Mouse (Mus musculus) heart, adult 2 months (tissue): ENCODE measurements around the gene Hipk2. TPM values are rescaled to one million over a fixed set of nuclear protein-coding genes. Genes with fewer than 3 reads are reported as not detected.

ENCODE experiments used
- DNase-seq, 2 experiments: peaks; one replicate each; pipeline ENCODE4 v3.0.0; 2021
- H3K27ac ChIP-seq: fragments of 200-600 bp; 2 replicates; pipeline ENCODE4 v1.8.1; 2022
- H3K27me3 ChIP-seq: fragments of 200-500 bp; 2 replicates; pipeline ENCODE4 v1.6.1; 2012; ENCODE audit warnings: mild to moderate bottlenecking, low read length, inconsistent platforms, mixed read lengths; ENCODE audit not compliant: control insufficient read depth, insufficient read depth
- H3K36me3 ChIP-seq: fragments of 200-500 bp; 2 replicates; pipeline ENCODE4 v1.6.1; 2012; ENCODE audit warnings: low read length, inconsistent platforms; ENCODE audit not compliant: control insufficient read depth, insufficient read depth
- H3K4me1 ChIP-seq: fragments of 200-500 bp; 2 replicates; pipeline ENCODE4 v1.6.1; 2011; ENCODE audit warnings: low read length; ENCODE audit not compliant: control insufficient read depth, insufficient read depth
- H3K4me3 ChIP-seq: fragments of 200-600 bp; 2 replicates; pipeline ENCODE4 v1.8.1; 2022
- H3K79me2 ChIP-seq: fragments of 200-500 bp; replicated peaks from 2 replicates; pipeline ENCODE4 v1.6.1; 2012; ENCODE audit warnings: mild to moderate bottlenecking, inconsistent platforms, low read length, moderate library complexity, mixed read lengths; ENCODE audit not compliant: control insufficient read depth, insufficient read depth
- H3K9ac ChIP-seq: fragments of 200-500 bp; 2 replicates; pipeline ENCODE4 v1.6.1; 2012; ENCODE audit warnings: low read depth, mild to moderate bottlenecking, control low read depth, inconsistent platforms, low read length, mixed read lengths
- CTCF ChIP-seq: fragments of 200-600 bp; IDR thresholded peaks from 2 replicates; pipeline ENCODE4 v1.8.1; 2022; ENCODE audit warnings: antibody characterized with exemption, mild to moderate bottlenecking, moderate library complexity
- EP300 ChIP-seq: fragments of 200-500 bp; IDR thresholded peaks from 2 replicates; pipeline ENCODE4 v1.6.1; 2011; ENCODE audit warnings: low read depth, low read length, control low read depth; ENCODE audit not compliant: insufficient read depth
- POLR2A ChIP-seq: fragments of 200-500 bp; IDR thresholded peaks from 2 replicates; pipeline ENCODE4 v1.6.1; 2011; ENCODE audit warnings: mild to moderate bottlenecking, low read depth, low read length, control low read depth; ENCODE audit not compliant: insufficient read depth
- WGBS: fragments of 180-500 bp; shearing (Covaris S2); methylation state at CpG from one replicate; pipeline ENCODE4 v1.1.7; 2018; 5-methylcytosine and 5-hydroxymethylcytosine counted together
- intact Hi-C: fragments of 180-260 bp; cut with DNase I; formaldehyde crosslinking; loops from one replicate; pipeline ENCODE4 v1.15.1; 2025
- polyA plus RNA-seq: library from polyadenylated mRNA; depleted of rRNA; stranded (reverse); fragments of >200 nt; gene quantifications from 2 replicates; pipeline ENCODE4 v1.2.3, GENCODE M21; 2012
- total RNA-seq, 2 experiments: library from RNA; stranded (reverse); gene quantifications; 2 replicates each; pipeline ENCODE4 v1.2.3; 2021

The Hipk2 gene
- total and polyA plus RNA-seq, 3 experiments = 35.9 to 98.5 (median 91.0) TPM

DNA sequence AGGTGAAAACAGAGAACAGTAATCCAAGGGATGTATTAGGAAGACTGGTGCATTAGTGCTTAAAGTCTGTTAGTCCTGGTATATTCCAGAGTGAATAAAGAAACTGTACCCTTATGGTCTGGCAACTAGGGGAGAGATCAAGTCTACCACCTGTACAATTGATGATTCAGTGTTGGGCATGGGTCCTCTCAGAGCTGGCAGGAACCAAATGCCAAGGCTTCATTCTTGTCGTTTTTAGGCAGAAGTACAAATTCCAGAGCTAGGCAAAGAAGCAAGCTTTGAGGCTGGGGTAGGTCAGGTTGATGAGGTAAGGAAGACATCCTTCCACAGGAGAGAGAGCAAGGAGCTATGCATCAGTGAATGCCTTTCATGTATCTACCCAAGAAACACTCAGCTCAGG lies 35.2 kb downstream of the Hipk2 start:
- WGBS = 73% methylated on average over 1 of the region's 1 CpGs

DNA sequence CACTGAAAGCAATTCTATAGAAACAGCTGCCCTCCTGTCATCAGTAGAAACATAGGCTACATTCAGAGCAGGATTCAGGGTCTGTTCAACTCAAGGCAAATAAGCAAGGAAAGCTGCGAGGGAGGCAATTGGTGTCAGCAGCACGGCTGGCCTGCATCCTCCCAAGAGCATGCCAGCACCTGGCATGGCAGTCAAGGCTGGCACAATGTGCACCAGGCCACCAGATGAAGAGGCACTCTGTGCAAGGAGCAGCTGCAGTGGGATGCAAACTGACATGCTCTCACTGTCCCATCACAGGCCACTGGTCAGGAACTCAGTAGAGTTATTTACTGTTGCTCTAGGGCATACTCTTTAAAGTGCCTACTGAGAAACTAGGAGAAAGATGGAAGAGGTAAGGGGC lies 35.6 kb downstream of the Hipk2 start:
- Histone ChIP-seq H3K79me2 (peaks cover 5% of the 10 kb centered on the region; the same call in 1 of the 2 replicates), H3K36me3 (peaks cover 3% of the 10 kb centered on the region), H3K27me3 (no peaks in the 10 kb centered on the region), H3K9ac (no peak overlapping the region), H3K27ac (peak overlapping the region; percentile 7; the same call in 1 of the 2 replicates), H3K4me1 (peaks cover 10% of the 10 kb centered on the region), H3K4me3 (no peak overlapping the region)
- WGBS = 42% methylated on average over 2 of the region's 2 CpGs
- DNase-seq = peak in 1 of 2 experiments; percentile 33
- TF ChIP-seq CTCF = no peak
- no peak for TF ChIP-seq EP300
- TF ChIP-seq POLR2A = no peak
- intact Hi-C loops = no loop called here

More for the DNA sequence above, 35.2 kb downstream of the Hipk2 start:
- intact Hi-C loops = no loop called here
- Histone ChIP-seq H3K9ac (no peak overlapping the region), H3K27ac (no peak overlapping the region), H3K4me3 (no peak overlapping the region), H3K36me3 (peaks cover 3% of the 10 kb centered on the region), H3K27me3 (no peaks in the 10 kb centered on the region), H3K4me1 (peaks cover 10% of the 10 kb centered on the region), H3K79me2 (peaks cover 5% of the 10 kb centered on the region; the same call in 1 of the 2 replicates)
- no peak for DNase-seq
- TF ChIP-seq CTCF (no peak), POLR2A (no peak), EP300 (no peak)

DNA sequence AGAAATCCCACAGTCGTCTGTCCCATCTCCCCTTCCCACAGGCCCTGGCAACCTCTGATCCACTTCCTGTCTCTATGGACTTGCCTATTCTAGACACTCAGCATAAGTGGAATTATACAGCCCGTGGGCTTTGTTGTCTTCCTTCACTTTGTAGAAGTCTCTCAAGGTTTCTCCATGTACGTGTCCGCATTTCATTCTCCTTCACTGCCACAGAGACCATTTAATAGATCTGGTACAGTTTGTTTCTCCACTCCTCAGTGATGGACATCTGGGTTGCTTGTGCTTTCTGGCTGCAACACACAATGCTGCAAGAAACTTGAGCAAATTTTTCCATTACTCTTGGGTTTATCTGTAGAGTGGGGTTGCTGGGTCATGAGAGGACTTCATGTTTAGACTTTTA lies 36.1 kb downstream of the Hipk2 start:
- H3K27me3 ChIP-seq = no peaks in the 10 kb centered on the region
- no peak overlapping the region for H3K9ac ChIP-seq
- H3K4me3 ChIP-seq = no peak overlapping the region
- peaks cover 8% of the 10 kb centered on the region for H3K4me1 ChIP-seq
- H3K27ac ChIP-seq = no peak overlapping the region; the same call in 1 of the 2 replicates
- DNase-seq = no peak
- peaks cover 3% of the 10 kb centered on the region for H3K36me3 ChIP-seq
- H3K79me2 ChIP-seq = 0 out of 2 replicates have a peak, but pooled peaks cover 4% of the 10 kb centered on the region
- WGBS = 35% methylated on average over 4 of the region's 4 CpGs
- intact Hi-C loops = no loop called here
- TF ChIP-seq POLR2A (no peak), EP300 (no peak), CTCF (no peak)

DNA sequence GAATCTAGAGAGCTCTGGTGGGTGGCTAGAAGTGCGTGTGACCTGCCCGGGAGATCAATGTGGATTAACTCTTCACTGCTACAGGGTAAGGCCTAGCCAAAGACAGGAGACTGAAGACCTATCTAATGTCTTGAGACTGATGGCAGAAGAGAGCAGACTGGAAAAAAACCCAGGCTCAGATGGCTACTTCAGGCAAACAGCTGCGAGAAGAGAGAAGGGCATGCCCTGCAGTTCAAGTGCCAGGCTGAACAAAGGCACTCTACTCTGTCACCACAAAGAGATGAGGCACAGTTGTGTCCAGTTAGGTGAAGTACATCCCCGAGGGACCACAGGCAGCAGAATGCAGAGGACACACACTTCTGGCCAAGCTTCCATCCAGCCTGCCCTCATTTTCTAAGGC lies 37.9 kb downstream of the Hipk2 start:
- H3K9ac ChIP-seq = no peak overlapping the region
- H3K4me1 ChIP-seq = peaks cover 8% of the 10 kb centered on the region
- no peak for DNase-seq
- no peak overlapping the region for H3K4me3 ChIP-seq
- no peak overlapping the region for H3K27ac ChIP-seq
- TF ChIP-seq POLR2A = no peak
- TF ChIP-seq CTCF = no peak
- no peak for TF ChIP-seq EP300
- peaks cover 3% of the 10 kb centered on the region for H3K36me3 ChIP-seq
- H3K27me3 ChIP-seq = no peaks in the 10 kb centered on the region
- peaks cover 6% of the 10 kb centered on the region; the same call in 1 of the 2 replicates for H3K79me2 ChIP-seq
- WGBS = 63% methylated on average over 4 of the region's 4 CpGs
- intact Hi-C loops = no loop called here

DNA sequence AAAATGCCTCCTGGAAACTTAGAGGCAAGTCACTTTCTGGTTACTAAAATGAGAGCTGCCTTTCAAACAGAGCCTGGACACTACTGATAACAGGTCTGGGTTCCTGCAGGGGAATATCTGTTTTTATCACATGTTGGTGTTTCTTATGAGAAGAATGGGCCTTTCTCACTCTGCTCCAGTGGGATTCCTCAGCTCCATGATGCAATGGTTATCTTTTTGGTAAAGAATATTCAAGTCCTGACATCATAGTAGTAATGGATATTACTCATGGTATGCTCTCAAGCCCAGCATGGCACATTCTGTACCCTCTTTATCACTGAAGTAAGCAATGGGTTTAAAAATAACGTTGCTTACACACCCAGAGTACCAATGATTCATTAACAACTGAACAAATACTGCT lies 40.7 kb downstream of the Hipk2 start:
- intact Hi-C loops = no loop called here
- Histone ChIP-seq H3K4me1 (peaks cover 5% of the 10 kb centered on the region), H3K4me3 (no peak overlapping the region), H3K9ac (no peak overlapping the region), H3K27ac (no peak overlapping the region; the same call in 1 of the 2 replicates), H3K27me3 (no peaks in the 10 kb centered on the region), H3K79me2 (peaks cover 5% of the 10 kb centered on the region; the same call in 1 of the 2 replicates), H3K36me3 (peaks cover 3% of the 10 kb centered on the region)
- no peak for TF ChIP-seq POLR2A
- TF ChIP-seq CTCF = no peak
- TF ChIP-seq EP300 = no peak
- 24% methylated on average over 1 of the region's 1 CpGs for WGBS
- DNase-seq = no peak

DNA sequence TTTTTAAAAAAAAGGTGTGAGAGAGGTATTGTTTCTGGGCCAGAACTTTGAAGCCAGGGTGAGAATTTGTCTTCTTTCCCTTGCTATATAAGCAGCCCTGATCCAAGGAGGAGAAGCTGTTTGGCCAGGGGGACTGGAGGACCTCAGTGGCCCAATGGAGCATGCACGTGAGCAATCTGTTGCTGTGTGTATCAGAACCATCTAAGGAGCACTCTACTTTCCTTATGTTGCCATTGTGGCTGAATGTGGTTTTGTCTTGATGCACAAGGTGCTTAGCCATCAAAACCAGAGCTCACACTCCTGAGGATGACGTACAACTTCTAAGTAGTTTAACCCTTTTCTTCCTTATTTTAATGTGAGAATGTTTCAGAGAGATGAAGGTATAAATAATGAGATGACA lies 41.2 kb downstream of the Hipk2 start:
- Histone ChIP-seq H3K27me3 (no peaks in the 10 kb centered on the region), H3K4me1 (peaks cover 4% of the 10 kb centered on the region), H3K27ac (no peak overlapping the region; the same call in 1 of the 2 replicates), H3K79me2 (peaks cover 5% of the 10 kb centered on the region; the same call in 1 of the 2 replicates), H3K4me3 (no peak overlapping the region), H3K36me3 (peaks cover 3% of the 10 kb centered on the region), H3K9ac (no peak overlapping the region)
- WGBS = 97% methylated on average over 2 of the region's 2 CpGs
- intact Hi-C loops = no loop called here
- no peak for DNase-seq
- TF ChIP-seq EP300 (no peak), CTCF (no peak), POLR2A (no peak)
